Mouse (Mus musculus) CH12.LX (cell line): Measurements from ENCODE around the gene Rgs17. TPM values are rescaled to one million over a fixed set of nuclear protein-coding genes. Genes with fewer than 3 reads are reported as not detected.

Source experiments
- DNase-seq: peaks from one replicate; pipeline ENCODE4 v3.0.0-alpha.2; 2013; ENCODE audit errors: extremely low read depth
- H3K27ac ChIP-seq: 2 replicates; pipeline ENCODE4 v1.5.1; 2012; ENCODE audit warnings: low read depth, mild to moderate bottlenecking, control low read depth, moderate library complexity; ENCODE audit not compliant: insufficient read depth
- H3K27me3 ChIP-seq: replicated peaks from 2 replicates; pipeline ENCODE3; 2012; ENCODE audit warnings: inconsistent platforms
- H3K36me3 ChIP-seq, 2 experiments: replicated peaks in 1 of 2; 2 replicates each; pipeline versions ENCODE3 to v1.6.1; 2012; ENCODE audit warnings: inconsistent platforms in 1 of 2, low read length in 1 of 2, mild to moderate bottlenecking in 1 of 2, mixed read lengths in 1 of 2, moderate library complexity in 1 of 2; ENCODE audit not compliant: control insufficient read depth in 1 of 2, insufficient read depth in 1 of 2
- H3K4me1 ChIP-seq, 2 experiments: 2 replicates each; pipeline ENCODE4 v1.6.1; 2012; ENCODE audit warnings: inconsistent platforms in 1 of 2, moderate library complexity in 1 of 2; ENCODE audit not compliant: insufficient read depth in 2 of 2, control insufficient read depth in 1 of 2
- H3K4me2 ChIP-seq: 2 replicates; pipeline ENCODE4 v1.6.1; 2012; ENCODE audit warnings: low read depth, mild to moderate bottlenecking, control low read depth; ENCODE audit not compliant: poor library complexity, insufficient read depth, severe bottlenecking
- H3K4me3 ChIP-seq, 3 experiments: fragments of 150-350 bp in 1 of 3; sonication (generic) in 1 of 3; replicated peaks in 1 of 3; 2 replicates each; pipeline versions ENCODE3 to v1.5.1; 2011 to 2012; ENCODE audit warnings: low read depth in 2 of 3, low read length in 2 of 3, mild to moderate bottlenecking in 2 of 3, moderate library complexity in 2 of 3, control low read depth in 1 of 3, improper control_type of control experiment in 1 of 3, inconsistent platforms in 1 of 3, mixed read lengths in 1 of 3; ENCODE audit not compliant: poor library complexity in 1 of 3
- H3K79me2 ChIP-seq: replicated peaks from 2 replicates; pipeline ENCODE4 v1.6.1; 2012; ENCODE audit warnings: mild to moderate bottlenecking, moderate library complexity; ENCODE audit not compliant: control insufficient read depth, poor library complexity, insufficient read depth, severe bottlenecking; ENCODE audit errors: extremely low read depth
- H3K9ac ChIP-seq: 2 replicates; pipeline ENCODE4 v1.6.1; 2012; ENCODE audit warnings: low read depth, mild to moderate bottlenecking, control low read depth, moderate library complexity; ENCODE audit not compliant: insufficient read depth
- H3K9me3 ChIP-seq: replicated peaks from 2 replicates; pipeline ENCODE3; 2012; ENCODE audit warnings: low read length, inconsistent platforms, mixed read lengths
- CHD1 ChIP-seq: IDR thresholded peaks from 2 replicates; pipeline ENCODE4 v1.6.1; 2012; ENCODE audit warnings: low read depth, low read length, improper control_type of control experiment, inconsistent platforms
- CHD2 ChIP-seq: IDR thresholded peaks from 2 replicates; pipeline ENCODE4 v1.6.1; 2011; ENCODE audit warnings: low read length, improper control_type of control experiment
- E2F4 ChIP-seq: IDR thresholded peaks from 2 replicates; pipeline ENCODE4 v1.6.1; 2011; ENCODE audit warnings: low read depth, low read length, improper control_type of control experiment; ENCODE audit not compliant: insufficient replicate concordance
- ETS1 ChIP-seq: conservative IDR thresholded peaks from 2 replicates; pipeline ENCODE4 v1.6.1; 2012; ENCODE audit warnings: low read depth, mild to moderate bottlenecking, inconsistent platforms, low read length, improper control_type of control experiment, moderate library complexity
- IRF4 ChIP-seq: IDR thresholded peaks from 2 replicates; pipeline ENCODE4 v1.6.1; 2014; ENCODE audit warnings: low read depth, mild to moderate bottlenecking, inconsistent platforms, low read length, improper control_type of control experiment
- JUN ChIP-seq: IDR thresholded peaks from 2 replicates; pipeline ENCODE4 v1.6.1; 2011; ENCODE audit warnings: low read depth, mild to moderate bottlenecking, low read length, improper control_type of control experiment, moderate library complexity; ENCODE audit not compliant: insufficient read depth
- KAT2A ChIP-seq: IDR thresholded peaks from 2 replicates; pipeline ENCODE4 v1.6.1; 2012; ENCODE audit warnings: low read length, improper control_type of control experiment, inconsistent platforms; ENCODE audit not compliant: insufficient replicate concordance
- MEF2A ChIP-seq: IDR thresholded peaks from 2 replicates; pipeline ENCODE4 v1.6.1; 2014; ENCODE audit warnings: low read depth, mild to moderate bottlenecking, inconsistent platforms, low read length, improper control_type of control experiment, borderline replicate concordance
- NELFE ChIP-seq: IDR thresholded peaks from 2 replicates; pipeline ENCODE4 v1.6.1; 2011; ENCODE audit warnings: low read depth, low read length, improper control_type of control experiment
- NRF1 ChIP-seq: IDR thresholded peaks from 2 replicates; pipeline ENCODE4 v1.6.1; 2014; ENCODE audit warnings: low read depth, mild to moderate bottlenecking, inconsistent platforms, low read length, improper control_type of control experiment, moderate library complexity
- PAX5 ChIP-seq: IDR thresholded peaks from 2 replicates; pipeline ENCODE4 v1.6.1; 2012; ENCODE audit warnings: low read length, inconsistent platforms, mixed read lengths
- POLR2AphosphoS2 ChIP-seq: IDR thresholded peaks from 2 replicates; pipeline ENCODE4 v1.6.1; 2011; ENCODE audit warnings: low read depth, low read length, improper control_type of control experiment
- RCOR1 ChIP-seq: conservative IDR thresholded peaks from 2 replicates; pipeline ENCODE4 v1.6.1; 2012; ENCODE audit warnings: low read depth, mild to moderate bottlenecking, inconsistent platforms, low read length, improper control_type of control experiment
- TBP ChIP-seq: conservative IDR thresholded peaks from 2 replicates; pipeline ENCODE4 v1.6.1; 2011; ENCODE audit warnings: low read depth, low read length, improper control_type of control experiment
- UBTF ChIP-seq: IDR thresholded peaks from 2 replicates; pipeline ENCODE4 v1.6.1; 2012; ENCODE audit warnings: low read depth, mild to moderate bottlenecking, inconsistent platforms, low read length, improper control_type of control experiment, moderate library complexity
- USF1 ChIP-seq: IDR thresholded peaks from 2 replicates; pipeline ENCODE4 v1.6.1; 2014; ENCODE audit warnings: low read depth, mild to moderate bottlenecking, inconsistent platforms, low read length, improper control_type of control experiment
- USF2 ChIP-seq: conservative IDR thresholded peaks from 2 replicates; pipeline ENCODE4 v1.6.1; 2011; ENCODE audit warnings: low read depth, low read length, improper control_type of control experiment
- ZMIZ1 ChIP-seq: IDR thresholded peaks from 2 replicates; pipeline ENCODE4 v1.6.1; 2012; ENCODE audit warnings: low read depth, mild to moderate bottlenecking, inconsistent platforms, low read length, improper control_type of control experiment
- ZNF384 ChIP-seq: IDR thresholded peaks from 2 replicates; pipeline ENCODE4 v1.6.1; 2012; ENCODE audit warnings: low read depth, low read length, improper control_type of control experiment, inconsistent platforms
- dilution Hi-C: fragments of 300-500 bp; cut with MboI; formaldehyde crosslinking; loops from 2 replicates; pipeline ENCODE4 v1.14.3; 2020; ENCODE audit warnings: low sequenced_read_pairs; ENCODE audit not compliant: extremely low pct_unique_long_range_greater_than_20kb, extremely low pct_ligation_motif_present
- in situ Hi-C: fragments of 300-500 bp; cut with MboI; formaldehyde crosslinking; loops from 3 replicates; pipeline ENCODE4 v1.14.3; 2019; ENCODE audit warnings: low sequenced_read_pairs, low pct_ligation_motif_present, low pct_unique_long_range_greater_than_20kb, mixed read lengths
- polyA plus RNA-seq: library from polyadenylated mRNA; unstranded; fragments of >175 nt; gene quantifications from 2 replicates; pipeline ENCODE4 v1.2.1, GENCODE M21; 2012; ENCODE audit warnings: low read depth; ENCODE audit not compliant: insufficient read length
- total RNA-seq, 2 experiments: library from RNA; depleted of rRNA; stranded (reverse); fragments of 300-350 nt in 1 of 2; fragments of >200 nt in 1 of 2; gene quantifications; 2 replicates each; pipeline ENCODE4 v1.2.3; 2012 to 2014

Rgs17 gene
- total and polyA plus RNA-seq, 3 experiments = not detected

- no peak for TF ChIP-seq IRF4
- TF ChIP-seq ZNF384 = no peak
- TF ChIP-seq UBTF = no peak
- no peak for TF ChIP-seq USF1
- TF ChIP-seq USF2 = no peak
- TF ChIP-seq MEF2A = no peak
- no peak for TF ChIP-seq NRF1
- no peak for TF ChIP-seq E2F4
- no peak for TF ChIP-seq KAT2A
- no peak for TF ChIP-seq JUN
- TF ChIP-seq RCOR1 = no peak
- TF ChIP-seq TBP = no peak
- no peak for TF ChIP-seq CHD2
- no peak for TF ChIP-seq CHD1
- TF ChIP-seq PAX5 = no peak
- TF ChIP-seq POLR2AphosphoS2 = no peak
- TF ChIP-seq ZMIZ1 = no peak
- no peak for TF ChIP-seq ETS1
- TF ChIP-seq NELFE = no peak
- H3K9ac ChIP-seq = peak overlapping the region; percentile 23; the same call in 1 of the 2 replicates
- in situ Hi-C loops = loop anchor here (25.0 kb wide), 1 partner anchor 1255 kb away; the partner anchor contains the start of gene Ipcef1
- peaks cover 0 to 23% of the 10 kb centered on the region in 2 experiments; a peak in 2 of 4 replicates for H3K4me1 ChIP-seq
- no peaks in the 10 kb centered on the region for H3K27me3 ChIP-seq
- no peak overlapping the region for H3K4me3 ChIP-seq
- peaks cover 10 to 21% of the 10 kb centered on the region in 2 experiments for H3K36me3 ChIP-seq
- peak overlapping the region; percentile 88; the same call in 1 of the 2 replicates for H3K4me2 ChIP-seq
- dilution Hi-C loops = no loop called here
- DNase-seq = no peak
- no peaks in the 10 kb centered on the region for H3K9me3 ChIP-seq
- H3K79me2 ChIP-seq = peaks cover 31% of the 10 kb centered on the region
- no peak overlapping the region for H3K27ac ChIP-seq
Observed at GRCm38 (mm10) chr10:5806996-5807395, 115.2 kb downstream of the Rgs17 start.

GRCm38 (mm10) chr10:5806416-5806815 is 115.8 kb downstream of the Rgs17 start:
- Histone ChIP-seq H3K4me2 (peak overlapping the region; percentile 82), H3K79me2 (peaks cover 36% of the 10 kb centered on the region), H3K27me3 (no peaks in the 10 kb centered on the region), H3K27ac (peak overlapping the region; percentile 21; the same call in 1 of the 2 replicates), H3K9me3 (no peaks in the 10 kb centered on the region), H3K4me1 (peaks cover 3 to 29% of the 10 kb centered on the region in 2 experiments), H3K9ac (peak overlapping the region; percentile 91), H3K4me3 (peak overlapping the region; percentile 37 to 66 (median 54)), H3K36me3 (peaks cover 11 to 21% of the 10 kb centered on the region in 2 experiments)
- no peak for DNase-seq
- dilution Hi-C loops = no loop called here
- in situ Hi-C loops = loop anchor here (25.0 kb wide), 1 partner anchor 1256 kb away; the partner anchor contains the start of gene Ipcef1
- TF ChIP-seq ZNF384 (no peak), CHD2 (no peak), CHD1 (peak; percentile 66), PAX5 (no peak)
